Mouse (Mus musculus) lung, postnatal 25 days (tissue): Measurements from ENCODE around the gene Hist1h3e.
A peak's percentile ranks its signal among the peaks of the same experiment; 100 is the strongest.
"Not testable (repeated sequence)": the region's sequence is repeated elsewhere in the genome, so short reads cannot be mapped to it uniquely, and the experiment has no call there.

Source experiments
- DNase-seq: peaks from one replicate; pipeline ENCODE4 v3.0.0; 2022; ENCODE audit warnings: low spot score

Hist1h3e gene

GRCm38 (mm10) chr13:23561883-23562659 lies at the start of gene Hist1h3e:
Gene Hist1h3e, minus strand, starts transcription at chr13:23562369.
- peak; percentile 96 for DNase-seq

DNA sequence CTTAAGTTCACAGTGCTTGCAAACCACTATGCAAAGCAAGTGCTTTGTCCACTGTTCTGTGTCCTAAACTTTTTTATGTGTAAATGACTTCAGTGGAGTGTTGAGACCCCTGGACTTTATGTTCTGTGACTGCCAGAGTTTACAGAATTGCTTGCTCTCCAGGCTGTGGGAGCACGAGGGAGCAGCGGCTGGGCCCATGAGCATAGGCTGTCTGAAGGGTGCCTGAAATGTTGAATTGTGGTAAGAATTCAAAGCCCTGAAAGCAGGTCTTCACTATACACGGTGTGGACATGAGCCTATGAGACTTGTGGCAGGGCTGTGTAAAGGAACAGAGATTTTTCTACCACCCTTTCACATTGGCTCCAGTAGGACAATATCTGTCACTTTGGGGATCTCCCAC lies 49.5 kb upstream of the Hist1h3e start:
- DNase-seq, result no peak

DNA sequence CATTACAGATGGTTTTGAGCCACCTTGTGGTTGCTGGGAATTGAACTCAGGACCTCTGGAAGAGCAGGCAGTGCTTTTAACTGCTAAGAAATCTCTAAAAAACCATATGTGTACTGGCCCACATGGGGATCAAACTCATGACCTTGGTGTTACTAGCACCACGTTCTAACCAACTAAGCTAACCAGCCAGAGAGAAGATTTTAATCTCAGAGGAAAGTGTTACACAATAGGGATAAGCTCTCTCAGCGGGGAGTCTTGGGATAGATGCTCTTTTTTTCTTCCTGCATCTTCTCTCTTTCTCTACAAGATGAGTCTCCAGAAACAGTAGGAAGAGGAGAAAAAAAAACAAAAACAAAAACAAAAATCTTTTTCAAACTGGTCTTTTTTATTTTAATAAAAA lies 48.2 kb upstream of the Hist1h3e start:
- no peak for DNase-seq

GRCm38 (mm10) chr13:23609844-23610243 lies 47.7 kb upstream of the Hist1h3e start:
- DNase-seq, result no peak

DNA sequence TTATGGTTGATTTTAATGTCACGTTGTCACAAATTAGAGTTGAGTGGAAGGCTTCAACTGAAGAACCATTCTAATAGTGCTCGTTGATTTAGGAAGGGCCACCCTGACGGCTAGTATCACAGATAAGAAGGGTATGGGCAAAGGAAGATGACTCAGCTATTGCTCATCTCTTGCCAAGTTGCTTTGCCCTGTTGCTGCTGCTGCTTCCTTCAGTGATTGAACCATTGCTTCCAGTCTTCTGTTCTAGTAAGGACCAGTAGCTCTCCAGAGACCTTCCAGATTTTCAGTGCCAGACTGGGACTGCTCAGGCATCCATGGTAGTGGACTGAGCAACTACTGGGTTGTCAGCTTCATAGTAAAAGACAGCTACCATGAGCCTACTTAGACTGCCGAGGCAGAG lies 47.0 kb upstream of the Hist1h3e start:
- no peak for DNase-seq

DNA sequence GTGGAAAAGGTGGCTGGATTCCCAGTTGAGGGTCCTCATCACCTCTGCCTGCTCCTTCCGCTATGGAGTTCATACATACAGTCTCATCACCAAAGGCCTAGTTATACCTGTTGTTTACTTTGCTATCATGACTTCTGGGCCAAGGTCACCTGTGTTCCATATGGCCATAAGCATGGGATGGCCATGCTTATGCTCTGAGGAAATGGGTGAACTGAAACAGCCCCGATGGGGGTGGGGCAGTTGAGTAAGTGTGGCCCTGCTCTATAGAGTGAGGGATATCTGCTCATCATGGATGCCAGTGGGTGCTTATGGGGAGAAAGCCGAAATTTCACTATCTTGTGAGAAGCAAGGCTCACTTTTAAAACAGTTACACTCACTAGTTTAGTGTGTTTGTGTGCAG lies 42.9 kb upstream of the Hist1h3e start:
- DNase-seq, result no peak

DNA sequence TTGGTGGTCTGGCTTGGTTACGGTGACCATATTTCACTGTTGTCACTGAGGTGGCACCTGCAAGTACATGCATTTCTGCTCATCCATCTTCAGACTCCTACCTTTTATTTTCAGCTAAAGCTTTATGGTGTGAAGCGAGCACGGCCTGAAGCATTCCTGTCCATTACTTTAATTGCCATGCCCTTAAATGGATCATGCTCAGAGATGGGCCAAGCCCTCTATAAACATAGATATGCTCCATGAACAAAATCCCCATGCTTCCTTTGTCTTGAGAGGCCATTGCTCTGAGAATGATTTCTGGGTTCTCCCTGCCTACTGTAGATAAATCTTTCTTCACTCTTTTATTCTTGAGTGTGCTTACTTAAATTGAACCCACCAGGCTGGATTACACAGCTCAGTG lies 42.3 kb upstream of the Hist1h3e start:
- DNase-seq, result no peak

DNA sequence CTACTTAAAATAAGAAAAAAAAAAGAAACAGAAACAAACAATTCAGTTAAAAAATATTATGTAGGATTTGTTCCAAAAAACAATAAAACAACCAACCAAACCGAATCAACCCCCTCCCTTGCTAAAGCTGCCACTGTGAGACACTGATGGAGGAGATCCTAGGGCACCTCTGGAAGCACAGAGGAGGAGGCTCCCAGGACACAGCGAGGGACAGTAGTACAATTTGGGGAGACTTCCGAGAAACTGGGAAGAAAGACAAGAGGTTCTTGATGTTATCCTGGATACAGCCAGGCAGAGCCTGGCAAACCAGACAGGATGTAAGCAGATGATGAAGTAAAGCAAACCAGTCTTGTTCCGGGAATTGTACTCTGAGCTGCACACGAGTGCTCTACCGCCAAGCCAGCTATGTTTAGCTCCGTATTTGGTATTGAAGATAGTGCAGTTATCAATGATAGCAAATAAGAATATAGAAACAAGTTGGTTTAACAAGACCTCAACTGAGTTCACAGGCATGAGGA lies 41.1 kb upstream of the Hist1h3e start:
- peak; percentile 75 for DNase-seq

- peak; percentile 84 for DNase-seq
These were observed 35.8 kb upstream of the Hist1h3e start for GRCm38 (mm10) chr13:23597957-23598356.

- no peak for DNase-seq
These were observed 33.6 kb upstream of the Hist1h3e start for GRCm38 (mm10) chr13:23595622-23596372.

- DNase-seq, result no peak
These were observed 33.0 kb upstream of the Hist1h3e start for GRCm38 (mm10) chr13:23595185-23595584.

GRCm38 (mm10) chr13:23593051-23593770 lies 31.0 kb upstream of the Hist1h3e start:
- DNase-seq, result no peak

- DNase-seq, result no peak
These were observed 30.4 kb upstream of the Hist1h3e start for GRCm38 (mm10) chr13:23592614-23593013.

GRCm38 (mm10) chr13:23591886-23592285 lies 29.7 kb upstream of the Hist1h3e start:
- not testable (repeated sequence) for DNase-seq

- no peak for DNase-seq
These were observed 29.0 kb upstream of the Hist1h3e start for GRCm38 (mm10) chr13:23591206-23591605.

DNA sequence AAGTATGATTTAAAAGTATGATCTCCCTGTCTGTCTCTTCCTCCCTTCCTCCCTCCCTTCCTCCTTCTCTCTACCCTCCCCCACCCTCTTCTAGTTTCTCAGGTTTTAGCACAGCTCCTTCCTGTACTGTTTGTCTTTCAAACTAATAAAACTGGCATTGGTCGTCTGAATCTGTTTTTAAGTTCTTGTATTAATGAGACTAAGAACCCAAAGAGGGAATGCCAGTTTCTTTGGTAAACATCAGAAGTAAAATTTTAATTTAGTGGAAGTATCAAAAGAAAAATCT lies 24.7 kb upstream of the Hist1h3e start:
- no peak for DNase-seq

DNA sequence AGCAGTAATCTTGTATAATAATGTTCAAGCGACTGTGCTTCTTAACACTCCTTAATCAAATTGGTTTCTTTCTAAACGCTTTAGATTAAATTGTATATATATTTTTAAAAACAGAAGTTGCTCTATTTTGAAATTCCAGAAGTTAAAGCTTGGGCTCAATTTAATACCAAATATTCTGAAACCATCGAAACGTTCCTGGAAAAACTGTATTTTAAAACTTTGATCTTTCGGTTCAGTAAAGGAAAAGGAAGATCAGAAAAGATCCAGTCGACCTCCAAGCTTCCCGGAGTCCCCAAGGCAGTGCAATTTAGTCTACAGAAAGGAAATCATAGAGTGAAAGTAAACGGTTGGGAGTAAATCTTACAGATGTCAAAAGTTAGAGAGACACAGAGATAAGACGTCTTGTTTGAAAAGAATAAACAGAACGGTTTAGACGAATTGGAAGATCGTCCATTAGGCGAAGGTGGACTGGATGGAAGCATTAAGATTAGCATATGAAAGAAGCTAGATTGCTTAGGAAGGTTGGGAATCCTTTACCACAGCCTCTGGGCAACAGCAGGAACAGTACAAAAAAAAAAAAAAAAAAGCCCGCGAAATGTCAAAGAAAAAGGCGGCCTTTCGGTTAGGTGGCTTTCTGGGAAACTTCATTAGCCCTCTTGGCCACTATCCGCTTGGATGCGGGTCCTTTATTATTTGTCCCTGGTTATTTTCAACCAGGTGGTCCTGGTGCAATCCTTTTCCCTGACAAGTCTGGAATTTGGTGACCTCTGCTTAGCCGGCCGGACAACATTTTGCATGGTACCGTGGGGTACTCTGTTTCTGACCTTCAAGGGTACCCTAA lies 24.1 kb upstream of the Hist1h3e start:
- DNase-seq, result no peak

DNA sequence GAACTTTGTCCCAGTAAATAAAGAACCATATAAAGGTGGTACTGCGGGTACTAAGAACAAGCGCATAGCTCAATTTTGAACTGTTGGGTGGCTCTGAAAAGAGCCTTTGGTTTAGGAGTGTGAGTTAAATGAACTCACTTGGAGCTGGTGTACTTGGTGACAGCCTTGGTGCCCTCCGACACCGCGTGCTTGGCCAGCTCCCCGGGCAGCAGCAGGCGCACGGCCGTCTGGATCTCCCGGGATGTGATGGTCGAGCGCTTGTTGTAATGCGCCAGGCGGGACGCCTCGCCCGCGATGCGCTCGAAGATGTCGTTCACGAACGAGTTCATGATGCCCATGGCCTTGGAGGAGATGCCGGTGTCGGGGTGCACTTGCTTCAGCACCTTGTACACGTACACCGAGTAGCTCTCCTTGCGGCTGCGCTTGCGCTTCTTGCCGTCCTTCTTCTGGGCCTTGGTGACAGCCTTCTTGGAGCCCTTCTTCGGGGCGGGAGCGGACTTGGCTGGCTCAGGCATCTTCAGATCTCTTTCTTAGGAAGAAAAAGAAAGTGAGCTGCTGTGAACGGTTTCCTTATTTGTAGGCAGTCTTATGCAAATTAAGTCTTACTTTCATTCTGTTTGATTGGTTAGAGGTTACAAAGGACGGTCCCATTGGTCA lies 23.4 kb upstream of the Hist1h3e start:
- DNase-seq, result peak; percentile 93

DNA sequence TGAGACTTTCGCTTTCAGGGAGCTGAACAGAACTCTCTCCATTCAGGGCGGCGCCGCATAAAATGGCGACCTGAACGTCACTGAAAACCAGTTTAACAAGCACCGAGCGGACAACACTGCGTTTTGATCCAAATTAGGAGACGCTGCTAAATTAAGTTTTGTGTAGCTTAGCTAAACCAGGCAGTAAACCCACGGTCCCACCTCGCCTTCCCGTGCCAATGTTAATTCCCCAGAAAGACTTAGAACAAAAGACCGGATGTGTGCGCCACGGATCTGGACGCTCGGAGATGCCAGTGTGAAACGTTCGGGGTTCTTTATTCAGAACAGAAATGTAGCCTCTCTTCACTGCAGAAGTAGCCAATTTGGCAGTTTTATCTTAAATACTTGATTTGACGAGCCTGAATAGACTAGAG lies 22.9 kb upstream of the Hist1h3e start:
- DNase-seq, result peak; percentile 84

DNA sequence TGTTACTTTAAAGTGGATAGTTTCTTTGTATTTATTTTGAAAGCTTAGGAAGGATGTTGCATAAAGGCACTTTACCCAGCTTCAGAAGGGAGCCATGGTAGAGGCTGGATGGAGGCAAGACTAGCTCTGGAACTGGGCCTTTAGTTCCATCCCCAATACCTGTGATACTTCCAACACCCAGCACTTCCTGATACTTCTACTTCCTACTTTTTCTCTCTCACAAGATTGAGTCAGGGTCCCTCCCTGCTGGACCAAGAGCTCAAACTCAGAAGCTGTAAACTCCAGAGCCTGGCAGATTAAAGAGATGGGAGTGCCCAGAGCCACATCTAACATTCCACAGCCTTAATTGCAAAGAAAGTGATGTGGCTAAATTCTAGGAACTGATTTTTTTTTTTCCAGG lies 22.2 kb upstream of the Hist1h3e start:
- no peak for DNase-seq

- no peak for DNase-seq
These were observed 21.4 kb upstream of the Hist1h3e start for GRCm38 (mm10) chr13:23583387-23584068.
